Mouse (Mus musculus) limb, embryonic 12.5 days (tissue): ENCODE results near the gene Olfr1176. TPM values are rescaled to one million over a fixed set of nuclear protein-coding genes. Genes with fewer than 3 reads are reported as not detected.

Experiments used
- ATAC-seq: fragments of 200-750 bp; cut with Nextera tagmentation; 2 replicates; pipeline ENCODE4 v1.8.0; 2017; ENCODE audit warnings: low read depth, moderate TSS enrichment; ENCODE audit not compliant: insufficient number of reproducible peaks, insufficient read depth, low FRiP score, low TSS enrichment
- H3K27ac ChIP-seq: fragments of 300-500 bp; sonication (generic); 2 replicates; pipeline ENCODE4 v1.5.1; 2016; ENCODE audit warnings: mild to moderate bottlenecking, moderate library complexity
- H3K27me3 ChIP-seq: fragments of 300-500 bp; sonication (generic); 2 replicates; pipeline ENCODE4 v1.6.1; 2016; ENCODE audit warnings: mild to moderate bottlenecking, moderate library complexity
- H3K36me3 ChIP-seq: fragments of 300-500 bp; sonication (generic); 2 replicates; pipeline ENCODE4 v1.6.1; 2016; ENCODE audit warnings: mild to moderate bottlenecking, moderate library complexity
- H3K4me1 ChIP-seq: fragments of 300-500 bp; sonication (generic); replicated peaks from 2 replicates; pipeline ENCODE4 v1.6.1; 2016
- H3K4me2 ChIP-seq: fragments of 300-500 bp; sonication (generic); 2 replicates; pipeline ENCODE4 v1.6.1; 2016; ENCODE audit warnings: mild to moderate bottlenecking, moderate library complexity
- H3K4me3 ChIP-seq: fragments of 300-500 bp; sonication (generic); replicated peaks from 2 replicates; pipeline ENCODE4 v1.5.1; 2016; ENCODE audit warnings: mild to moderate bottlenecking
- H3K9ac ChIP-seq: fragments of 300-500 bp; sonication (generic); replicated peaks from 2 replicates; pipeline ENCODE4 v1.6.1; 2016; ENCODE audit warnings: mild to moderate bottlenecking, moderate library complexity
- H3K9me3 ChIP-seq: fragments of 300-500 bp; sonication (generic); 2 replicates; pipeline ENCODE4 v1.6.1; 2016; ENCODE audit warnings: mild to moderate bottlenecking, moderate library complexity
- WGBS: fragments of 180-500 bp; shearing (Covaris S2); methylation state at CpG from one replicate; pipeline ENCODE4 v1.1.7; 2016; 5-methylcytosine and 5-hydroxymethylcytosine counted together
- polyA plus RNA-seq: library from polyadenylated mRNA; unstranded; fragments of >200 nt; fragmentation: Nextera tagmentation; extraction: Ambion mirVana; gene quantifications from 2 replicates; pipeline ENCODE4 v1.2.1, GENCODE M21; 2016

The Olfr1176 gene
- polyA plus RNA-seq = not detected in 2 replicates

- no peak within 1 kb of the TSS for H3K27ac ChIP-seq
- no peak within 1 kb of the TSS for H3K4me3 ChIP-seq
- H3K9me3 ChIP-seq = no peaks in the 10 kb centered on the region
- H3K4me2 ChIP-seq = no peak within 1 kb of the TSS
- no peaks in the 10 kb centered on the region for H3K4me1 ChIP-seq
- no peak for ATAC-seq
- 56% methylated on average over 1 of the region's 1 CpGs for WGBS
- no peaks in the 10 kb centered on the region for H3K36me3 ChIP-seq
- no peak within 1 kb of the TSS for H3K9ac ChIP-seq
- no peaks in the 10 kb centered on the region for H3K27me3 ChIP-seq
These were observed at the start of gene Olfr1176 for GRCm38 (mm10) chr2:88336421-88336820. TSS of gene Olfr1176 (plus strand) at chr2:88336721.

DNA sequence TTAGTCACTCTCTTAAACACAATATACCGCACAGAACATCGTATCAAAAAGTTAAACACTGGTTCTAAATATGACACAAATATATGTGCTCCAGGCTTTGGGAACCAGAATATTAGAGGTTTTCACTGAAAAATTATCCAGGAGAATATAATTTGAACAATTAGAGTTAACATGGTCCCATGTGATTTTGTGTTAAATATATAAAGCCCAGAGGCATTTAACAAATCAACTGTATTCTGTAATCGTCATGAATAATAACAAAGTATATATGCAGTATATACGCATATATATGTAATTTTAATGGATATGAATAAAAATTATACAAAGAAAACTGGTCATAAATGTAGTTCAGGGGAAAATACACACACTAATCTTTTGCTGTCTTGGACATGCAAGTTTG, 21.5 kb upstream of the Olfr1176 start, which contains the start of gene Olfr1174-ps:
Olfr1174-ps (minus strand) TSS at position 101 of the 400 bp plus-strand sequence.
- H3K9me3 ChIP-seq = no peaks in the 10 kb centered on the region
- no peak within 1 kb of the TSS for H3K4me2 ChIP-seq
- H3K9ac ChIP-seq = no peak within 1 kb of the TSS
- no peak within 1 kb of the TSS for H3K27ac ChIP-seq
- H3K36me3 ChIP-seq = no peaks in the 10 kb centered on the region
- no peak for ATAC-seq
- 90% methylated on average over 4 of the region's 4 CpGs for WGBS
- no peak within 1 kb of the TSS for H3K4me3 ChIP-seq
- no peaks in the 10 kb centered on the region for H3K4me1 ChIP-seq
- no peaks in the 10 kb centered on the region for H3K27me3 ChIP-seq

DNA sequence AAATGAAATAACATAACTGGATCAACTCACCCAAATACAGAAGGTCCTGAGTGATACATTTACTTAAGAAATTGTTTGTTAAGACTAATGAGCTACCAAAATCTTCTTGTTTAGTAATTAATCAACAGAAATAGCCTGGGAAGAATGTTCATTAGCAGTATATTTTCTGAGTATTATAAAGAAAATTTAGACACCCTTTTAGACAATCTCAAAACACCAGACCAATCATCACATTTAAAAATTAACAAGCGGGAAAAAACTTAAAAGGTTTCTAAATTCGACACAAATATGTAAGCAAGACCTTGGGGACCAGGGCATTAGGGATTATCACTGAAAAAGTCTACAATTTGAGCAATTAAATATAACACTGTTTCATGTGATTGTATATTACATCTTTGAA, 9.4 kb upstream of the Olfr1176 start, which contains the start of gene Olfr1175-ps:
Olfr1175-ps (minus strand) TSS at position 101 of the 400 bp plus-strand sequence.
- no peaks in the 10 kb centered on the region for H3K36me3 ChIP-seq
- no peak within 1 kb of the TSS for H3K27ac ChIP-seq
- ATAC-seq = no peak
- H3K27me3 ChIP-seq = no peaks in the 10 kb centered on the region
- H3K4me2 ChIP-seq = no peak within 1 kb of the TSS
- WGBS = 82% methylated on average over 2 of the region's 2 CpGs
- H3K4me1 ChIP-seq = no peaks in the 10 kb centered on the region
- H3K4me3 ChIP-seq = no peak within 1 kb of the TSS
- no peak within 1 kb of the TSS for H3K9ac ChIP-seq
- H3K9me3 ChIP-seq = no peaks in the 10 kb centered on the region

GRCm38 (mm10) chr2:88346392-88346791, 9.9 kb downstream of the Olfr1176 start, which contains the start of gene Olfr1177-ps:
TSS of gene Olfr1177-ps (minus strand) at chr2:88346492.
- Histone ChIP-seq H3K36me3 (no peaks in the 10 kb centered on the region), H3K9me3 (no peaks in the 10 kb centered on the region), H3K27me3 (no peaks in the 10 kb centered on the region)

GRCm38 (mm10) chr2:88356304-88356703, 19.8 kb downstream of the Olfr1176 start:
- 4% methylated on average over 2 of the region's 2 CpGs for WGBS
- H3K4me2 ChIP-seq = no peak overlapping the region
- no peak for ATAC-seq

More at GRCm38 (mm10) chr2:88346392-88346791, 9.9 kb downstream of the Olfr1176 start, which contains the start of gene Olfr1177-ps:
- Histone ChIP-seq H3K9ac (no peak within 1 kb of the TSS), H3K27ac (no peak within 1 kb of the TSS), H3K4me3 (no peak within 1 kb of the TSS), H3K4me1 (no peaks in the 10 kb centered on the region), H3K4me2 (no peak within 1 kb of the TSS)
- ATAC-seq = no peak
- WGBS = 79% methylated on average over 1 of the region's 1 CpGs

DNA sequence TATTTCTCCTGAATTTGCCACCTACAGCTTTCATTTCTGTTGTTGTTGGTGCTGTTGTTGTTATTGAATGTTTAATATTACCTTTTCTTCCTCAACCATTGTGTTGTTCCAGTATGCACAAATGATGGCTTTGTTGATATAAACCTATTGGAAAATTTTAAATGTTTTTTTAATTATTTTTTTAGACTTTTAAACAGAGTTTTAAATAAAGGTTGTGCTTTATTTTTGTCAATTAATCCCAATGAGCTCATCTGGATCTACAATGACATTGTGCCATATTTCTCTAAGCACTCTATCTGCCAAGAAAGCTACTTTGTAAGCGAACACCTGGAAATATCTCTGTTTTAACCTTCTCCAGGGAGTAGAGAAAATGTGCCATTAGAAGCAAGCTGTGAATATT, 50.2 kb downstream of the Olfr1176 start, which contains the start of gene Olfr1178:
Olfr1178 (plus strand) TSS at position 301 of the 400 bp plus-strand sequence.
- no peak within 1 kb of the TSS for H3K9ac ChIP-seq
- H3K4me2 ChIP-seq = no peak within 1 kb of the TSS
- no peak for ATAC-seq
- no peaks in the 10 kb centered on the region for H3K36me3 ChIP-seq
- H3K27me3 ChIP-seq = no peaks in the 10 kb centered on the region
- no peaks in the 10 kb centered on the region for H3K4me1 ChIP-seq
- no peak within 1 kb of the TSS for H3K4me3 ChIP-seq
- WGBS = 86% methylated on average over 1 of the region's 1 CpGs
- no peak within 1 kb of the TSS for H3K27ac ChIP-seq
- H3K9me3 ChIP-seq = no peaks in the 10 kb centered on the region

More at GRCm38 (mm10) chr2:88356304-88356703, 19.8 kb downstream of the Olfr1176 start:
- H3K9ac ChIP-seq = no peak overlapping the region
- H3K4me3 ChIP-seq = no peak overlapping the region
- H3K4me1 ChIP-seq = no peaks in the 10 kb centered on the region
- H3K36me3 ChIP-seq = no peaks in the 10 kb centered on the region
- no peak overlapping the region for H3K27ac ChIP-seq
- H3K27me3 ChIP-seq = no peaks in the 10 kb centered on the region
- H3K9me3 ChIP-seq = no peaks in the 10 kb centered on the region

Other genes with a start within 250 kb of the Olfr1176 start
- not detected in 2 replicates for gene Olfr1164, start 242.8 kb upstream of the Olfr1176 start, polyA plus RNA-seq
- not detected in 2 replicates for gene Olfr1166, start 208.4 kb upstream of the Olfr1176 start, polyA plus RNA-seq
- gene Olfr1167, start 181.5 kb upstream of the Olfr1176 start, polyA plus RNA-seq = not detected in 2 replicates
- not detected in 2 replicates for gene Olfr1168, start 154.8 kb upstream of the Olfr1176 start, polyA plus RNA-seq
- not detected in 2 replicates for gene Olfr1170, start 108.4 kb upstream of the Olfr1176 start, polyA plus RNA-seq
- not detected in 2 replicates for gene Olfr1173, start 56.8 kb upstream of the Olfr1176 start, polyA plus RNA-seq
- not detected in 2 replicates for gene Olfr1174-ps, start 21.6 kb upstream of the Olfr1176 start, polyA plus RNA-seq
- not detected in 2 replicates for gene Olfr1175-ps, start 9.5 kb upstream of the Olfr1176 start, polyA plus RNA-seq
- gene Olfr1177-ps, start 9.8 kb downstream of the Olfr1176 start, polyA plus RNA-seq = not detected in 2 replicates
- not detected in 2 replicates for gene Olfr1178, start 50.3 kb downstream of the Olfr1176 start, polyA plus RNA-seq
- gene Olfr1179, start 69.7 kb downstream of the Olfr1176 start, polyA plus RNA-seq = not detected in 2 replicates
- not detected in 2 replicates for gene Olfr1180, start 82.4 kb downstream of the Olfr1176 start, polyA plus RNA-seq
- not detected in 2 replicates for gene Olfr1181, start 89.5 kb downstream of the Olfr1176 start, polyA plus RNA-seq
- not detected in 2 replicates for gene Gm13757, start 112.4 kb downstream of the Olfr1176 start, polyA plus RNA-seq
- gene Olfr1183, start 118.1 kb downstream of the Olfr1176 start, polyA plus RNA-seq = not detected in 2 replicates
- not detected in 2 replicates for gene Olfr1184, start 146.9 kb downstream of the Olfr1176 start, polyA plus RNA-seq
- not detected in 2 replicates for gene Olfr1185-ps1, start 156.6 kb downstream of the Olfr1176 start, polyA plus RNA-seq
- not detected in 2 replicates for gene Olfr1186, start 181.8 kb downstream of the Olfr1176 start, polyA plus RNA-seq
- gene Olfr1188, start 220.2 kb downstream of the Olfr1176 start, polyA plus RNA-seq = not detected in 2 replicates
- not detected in 2 replicates for gene Olfr1189, start 249.7 kb downstream of the Olfr1176 start, polyA plus RNA-seq